Mouse (Mus musculus) gastrocnemius, postnatal 10 days (tissue): ENCODE measurements around the gene Ier3. TPM values are rescaled to one million over a fixed set of nuclear protein-coding genes. Genes with fewer than 3 reads are reported as not detected.

ENCODE experiments used
- DNase-seq: peaks from one replicate; pipeline ENCODE4 v3.0.0; 2021; ENCODE audit warnings: mixed read lengths
- long read RNA-seq, 2 experiments: library from polyadenylated mRNA; stranded (forward); transcript quantifications; one replicate each; pipeline ENCODE4 v2.0.0; 2021
- total RNA-seq, 2 experiments: library from RNA; stranded (reverse); gene quantifications; 2 replicates each; pipeline ENCODE4 v1.2.3; 2021

The Ier3 gene
- total RNA-seq: 1 to 10 TPM; 4.5 to 5.8 TPM
- long read RNA-seq, experiment 1, partial matches to known transcripts: 0 of 3 reads
- long read RNA-seq, experiment 1, other reads (novel, unspliced or antisense): 0 of 3 reads
- long read RNA-seq, experiment 2, partial matches to known transcripts: 0 of 1 reads
- long read RNA-seq, experiment 2, other reads (novel, unspliced or antisense): 0 of 1 reads

GRCm38 (mm10) chr17:35821439-35822430 is at the start of gene Ier3:
Gene Ier3, plus strand, starts transcription at chr17:35821684.
- DNase-seq: peak; percentile 70

GRCm38 (mm10) chr17:35776811-35777609 is 44.5 kb upstream of the Ier3 start:
- peak; percentile 75 for DNase-seq

GRCm38 (mm10) chr17:35778965-35779364 is 42.5 kb upstream of the Ier3 start:
- no peak for DNase-seq

- DNase-seq: no peak
Observed at GRCm38 (mm10) chr17:35779466-35780205, 41.8 kb upstream of the Ier3 start.

- DNase-seq: no peak
Observed at GRCm38 (mm10) chr17:35780362-35780761, 41.1 kb upstream of the Ier3 start.

- DNase-seq: no peak
Observed at GRCm38 (mm10) chr17:35782398-35782797, 39.1 kb upstream of the Ier3 start.

DNA sequence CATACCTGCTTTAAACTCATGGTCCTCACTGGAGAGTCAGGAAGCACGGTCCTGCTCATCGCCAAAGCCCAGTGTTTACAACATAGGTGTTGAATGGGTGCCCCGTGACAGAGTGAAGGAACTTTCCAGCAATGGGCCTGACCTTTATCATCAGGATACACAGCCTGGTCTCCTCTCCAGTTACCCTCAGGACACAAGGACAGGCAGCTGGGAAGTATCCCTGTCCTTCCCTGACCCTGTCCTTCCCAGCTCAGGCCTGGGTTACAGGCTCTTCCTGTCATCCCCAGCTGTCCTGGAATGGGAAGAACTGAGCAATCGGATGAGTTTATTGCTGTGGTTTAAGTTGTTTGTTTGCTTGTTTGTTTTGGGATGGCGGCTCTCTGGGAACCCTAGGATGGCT is 38.6 kb upstream of the Ier3 start:
- no peak for DNase-seq

GRCm38 (mm10) chr17:35783944-35784343 is 37.5 kb upstream of the Ier3 start:
- no peak for DNase-seq

DNA sequence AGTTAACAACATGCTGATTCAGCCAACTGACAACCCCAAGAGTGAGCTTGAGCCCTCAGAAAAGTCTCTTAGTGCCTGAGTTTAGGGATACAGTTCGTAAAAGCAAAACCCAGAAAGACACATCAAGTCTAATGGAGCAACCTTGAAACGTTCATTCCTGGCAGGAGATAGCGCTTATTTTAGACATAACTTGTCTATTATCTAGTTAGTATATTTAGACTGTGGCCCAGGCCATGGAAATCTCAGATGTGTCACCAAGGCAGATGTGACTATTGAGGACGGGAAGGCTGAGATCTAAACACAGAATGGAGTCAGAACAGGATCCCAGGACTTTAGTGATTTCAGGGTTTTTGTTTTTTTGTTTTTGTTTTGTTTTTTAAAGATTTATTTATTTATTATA is 36.3 kb upstream of the Ier3 start:
- DNase-seq: no peak

DNA sequence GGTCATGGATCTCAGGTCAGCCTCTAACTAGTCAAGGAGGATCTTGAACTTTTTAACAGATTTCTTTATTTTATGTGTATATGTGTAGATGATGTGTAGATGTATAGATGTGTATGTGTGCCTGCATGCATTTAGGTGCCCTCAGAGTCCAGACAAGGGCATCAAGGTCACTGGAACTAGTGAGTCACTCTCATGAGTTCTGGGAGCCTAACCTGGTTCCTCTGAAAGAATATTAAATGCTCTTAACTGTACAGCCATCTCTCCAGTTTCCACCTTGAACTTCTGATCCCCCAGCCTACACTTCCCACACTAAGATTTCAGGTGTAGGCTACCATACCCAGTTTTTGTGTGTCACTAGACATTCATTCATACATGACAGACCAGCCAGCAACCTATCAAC is 34.0 kb upstream of the Ier3 start:
- DNase-seq: no peak

DNA sequence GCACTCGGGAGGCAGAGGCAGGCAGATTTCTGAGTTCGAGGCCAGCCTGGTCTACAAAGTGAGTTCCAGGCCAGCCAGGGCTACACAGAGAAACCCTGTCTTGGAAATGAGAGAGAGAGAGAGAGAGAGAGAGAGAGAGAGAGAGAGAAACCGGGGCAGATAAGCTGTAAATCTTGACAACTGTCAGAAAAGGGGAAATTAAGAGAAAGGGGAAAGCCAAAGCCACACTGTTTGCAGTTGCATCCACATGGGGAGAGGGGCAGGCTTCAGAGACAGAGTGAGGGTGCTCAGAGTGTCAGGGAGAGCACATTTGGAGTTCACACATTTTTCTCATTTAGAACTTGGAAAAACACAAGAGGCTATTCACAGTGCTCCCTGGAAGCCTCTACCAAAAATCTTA is 33.5 kb upstream of the Ier3 start:
- DNase-seq: no peak

- no peak for DNase-seq
Observed at GRCm38 (mm10) chr17:35790933-35791332, 30.6 kb upstream of the Ier3 start.

DNA sequence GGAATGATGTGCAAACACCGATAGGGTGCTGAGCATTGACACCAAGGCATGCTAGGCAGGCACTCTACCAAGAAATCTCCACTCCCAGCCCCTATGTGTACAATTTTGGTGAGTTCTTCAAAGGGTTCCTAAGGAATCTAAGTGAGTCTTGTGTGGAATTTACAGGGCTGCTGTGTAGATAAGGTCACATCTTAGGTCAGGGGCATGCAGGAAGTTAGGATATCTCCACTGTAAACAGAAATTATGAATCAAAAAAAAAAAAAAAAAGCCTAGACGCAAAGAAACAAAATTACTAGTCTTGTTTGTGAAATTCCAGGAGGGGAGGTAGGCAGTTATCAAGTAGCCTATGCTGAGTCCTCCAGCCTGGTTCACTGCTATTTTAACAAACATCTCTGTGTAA is 28.6 kb upstream of the Ier3 start:
- DNase-seq: no peak

GRCm38 (mm10) chr17:35795099-35795498 is 26.4 kb upstream of the Ier3 start:
- no peak for DNase-seq

GRCm38 (mm10) chr17:35795656-35796055 is 25.8 kb upstream of the Ier3 start:
- DNase-seq: no peak

DNA sequence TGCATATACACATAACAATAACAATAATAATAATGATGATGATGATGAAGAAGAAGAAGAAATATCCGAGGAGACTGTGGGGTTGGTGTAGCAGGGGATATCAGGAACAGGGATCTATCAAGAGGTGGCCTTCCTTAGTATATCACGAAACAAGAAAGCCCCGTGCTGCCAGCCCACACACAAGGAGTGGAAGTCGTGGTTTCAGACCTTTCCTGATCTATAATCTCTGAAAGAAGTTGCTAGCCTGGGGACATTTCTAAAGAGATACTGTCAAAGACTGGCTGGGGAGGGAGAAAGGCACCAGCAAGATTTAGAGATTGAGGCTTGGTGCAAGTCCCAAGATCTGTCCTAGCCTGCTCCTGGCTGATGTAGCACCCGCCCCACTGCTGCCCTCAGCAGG is 24.6 kb upstream of the Ier3 start:
- DNase-seq: no peak

- no peak for DNase-seq
Observed at GRCm38 (mm10) chr17:35800905-35801304, 20.6 kb upstream of the Ier3 start.

- no peak for DNase-seq
Observed at GRCm38 (mm10) chr17:35803020-35803419, 18.5 kb upstream of the Ier3 start.

DNA sequence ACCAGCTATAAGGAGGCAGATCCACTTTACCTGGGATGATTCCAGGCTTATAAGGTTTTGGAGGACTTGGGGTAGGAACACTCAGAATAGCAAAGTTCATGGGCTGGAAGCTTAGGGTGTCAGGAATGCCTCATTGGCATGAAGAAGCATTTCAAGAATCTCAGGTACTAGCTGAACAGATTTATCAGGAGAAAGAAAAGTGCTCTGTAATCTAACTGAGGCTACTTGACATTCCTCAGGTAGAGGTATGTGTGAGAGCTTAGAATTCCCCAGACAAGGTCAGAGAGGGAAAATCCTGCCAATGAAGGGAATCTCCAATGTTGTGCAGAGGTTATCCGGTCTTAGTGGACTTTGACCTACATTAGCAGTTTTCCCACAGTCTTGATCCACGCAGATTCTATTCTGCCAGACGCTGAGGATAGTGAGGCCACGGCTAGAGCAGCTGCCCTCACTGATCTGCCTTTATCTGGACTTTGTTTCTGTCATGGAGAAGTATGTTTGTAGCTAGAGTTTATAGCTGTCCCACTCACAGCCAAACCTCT is 17.6 kb upstream of the Ier3 start:
- no peak for DNase-seq

DNA sequence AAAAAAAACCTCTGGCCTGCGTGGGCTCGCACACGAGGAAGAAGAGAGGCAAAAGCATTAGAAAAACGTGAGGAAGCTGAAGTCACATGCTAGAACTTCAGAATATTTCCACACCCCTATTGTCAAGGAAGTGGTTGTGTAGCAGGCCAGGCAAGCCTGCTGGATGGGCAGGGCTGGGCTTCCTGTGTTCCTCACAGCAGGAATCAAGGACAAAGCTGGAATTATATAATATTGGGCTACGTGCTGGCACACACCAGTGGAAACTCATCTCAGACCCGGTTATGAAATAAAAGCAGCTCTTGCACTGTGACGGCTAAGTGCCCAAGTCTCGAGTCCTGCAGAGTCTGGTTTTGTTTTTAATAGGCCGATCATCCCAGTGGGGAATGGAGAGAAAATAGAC is 13.4 kb upstream of the Ier3 start:
- peak; percentile 29 for DNase-seq

DNA sequence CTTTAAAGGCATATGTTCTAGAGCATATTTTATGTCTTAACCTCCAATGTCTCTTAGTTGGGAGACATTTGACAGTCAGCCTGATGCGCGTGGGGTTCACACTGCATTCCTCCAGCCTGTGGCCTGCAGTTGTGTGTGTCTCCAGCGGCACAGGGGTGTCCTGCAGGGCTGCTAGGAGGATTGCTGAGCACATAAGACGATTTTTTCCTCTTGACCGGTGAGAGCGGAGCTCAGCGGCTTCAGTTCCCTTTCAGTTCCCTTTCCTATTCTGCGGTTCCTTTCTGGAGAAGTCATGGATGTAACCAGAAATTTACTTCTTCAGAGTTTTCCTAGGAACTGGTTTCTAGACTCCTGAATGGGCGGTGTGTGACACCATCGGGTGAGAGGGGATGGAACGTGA is 12.1 kb upstream of the Ier3 start:
- no peak for DNase-seq
